Mouse (Mus musculus) stomach, postnatal 0 days (tissue): ENCODE data around the gene Fam13c. TPM values are rescaled to one million over a fixed set of nuclear protein-coding genes. Genes with fewer than 3 reads are reported as not detected.

Experiments used
- ATAC-seq: fragments of 200-750 bp; cut with Nextera tagmentation; 2 replicates; pipeline ENCODE4 v1.8.0; 2017; ENCODE audit not compliant: low FRiP score, low TSS enrichment
- DNase-seq: peaks from one replicate; pipeline ENCODE4 v3.0.0-alpha.2; 2016; ENCODE audit warnings: low spot score
- H3K27ac ChIP-seq: fragments of 300-500 bp; sonication (generic); replicated peaks from 2 replicates; pipeline ENCODE4 v1.5.1; 2014; ENCODE audit warnings: mild to moderate bottlenecking, control low read depth
- H3K27me3 ChIP-seq: fragments of 300-500 bp; sonication (generic); 2 replicates; pipeline ENCODE4 v1.6.1; 2014; ENCODE audit warnings: low read length; ENCODE audit not compliant: control insufficient read depth, insufficient read depth
- H3K36me3 ChIP-seq: fragments of 300-500 bp; sonication (generic); 2 replicates; pipeline ENCODE4 v1.6.1; 2014; ENCODE audit warnings: low read length, mixed read lengths; ENCODE audit not compliant: control insufficient read depth, insufficient read depth
- H3K4me1 ChIP-seq: fragments of 300-500 bp; sonication (generic); replicated peaks from 2 replicates; pipeline ENCODE4 v1.6.1; 2014; ENCODE audit warnings: antibody characterized with exemption; ENCODE audit not compliant: control insufficient read depth, insufficient read depth
- H3K4me2 ChIP-seq: fragments of 300-500 bp; sonication (generic); replicated peaks from 2 replicates; pipeline ENCODE4 v1.6.1; 2014; ENCODE audit warnings: low read depth, mild to moderate bottlenecking, control low read depth, moderate library complexity
- H3K4me3 ChIP-seq: fragments of 300-500 bp; sonication (generic); 2 replicates; pipeline ENCODE4 v1.5.1; 2014; ENCODE audit warnings: low read depth, low read length, control low read depth
- H3K9ac ChIP-seq: fragments of 300-500 bp; sonication (generic); 2 replicates; pipeline ENCODE4 v1.6.1; 2014; ENCODE audit warnings: mild to moderate bottlenecking, low read length, control low read depth, mixed read lengths
- H3K9me3 ChIP-seq: fragments of 300-500 bp; sonication (generic); 2 replicates; pipeline ENCODE4 v1.6.1; 2016; ENCODE audit warnings: low read length; ENCODE audit not compliant: control insufficient read depth
- CTCF ChIP-seq: IDR thresholded peaks from 2 replicates; pipeline ENCODE4 v1.5.1; 2016; ENCODE audit warnings: antibody characterized with exemption, low read depth, mild to moderate bottlenecking, moderate library complexity
- EP300 ChIP-seq: optimal IDR thresholded peaks from 2 replicates; pipeline ENCODE3; 2016; ENCODE audit warnings: antibody characterized with exemption
- WGBS: fragments of 180-500 bp; shearing (Covaris S2); extraction: QIAGEN DNeasy Blood & Tissue Kit; methylation state at CpG from one replicate; pipeline ENCODE4 v1.1.7; 2014; 5-methylcytosine and 5-hydroxymethylcytosine counted together
- polyA plus RNA-seq: library from polyadenylated mRNA; unstranded; fragments of >200 nt; fragmentation: Nextera tagmentation; extraction: Ambion mirVana; gene quantifications from 2 replicates; pipeline ENCODE4 v1.2.1, GENCODE M21; 2015

Gene Fam13c
- polyA plus RNA-seq, 1 experiment from 2014 or later: 5.4 TPM

DNA sequence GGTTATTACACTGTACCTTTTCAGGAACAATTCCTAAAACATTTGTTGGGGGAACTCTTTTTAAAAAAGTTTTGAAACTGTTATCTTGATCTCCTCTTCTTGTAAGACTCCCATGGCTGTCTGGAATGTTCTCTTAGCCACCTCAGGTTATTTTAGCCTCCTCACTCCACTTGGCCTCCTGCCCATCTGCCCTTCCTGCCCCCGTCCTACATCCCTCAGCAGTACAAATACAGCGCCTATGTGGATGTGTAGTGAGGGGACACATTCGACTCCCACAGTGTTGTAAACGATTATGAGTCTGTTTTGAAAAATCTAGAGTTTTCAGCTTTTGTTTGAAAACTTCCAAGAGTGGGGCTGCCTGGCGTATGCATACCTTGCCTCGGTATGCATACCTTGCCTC, 43.5 kb downstream of the Fam13c start:
- Histone ChIP-seq H3K36me3 (no peaks in the 10 kb centered on the region), H3K9ac (no peak overlapping the region), H3K4me2 (no peak overlapping the region), H3K27me3 (no peaks in the 10 kb centered on the region), H3K4me3 (no peak overlapping the region), H3K4me1 (no peaks in the 10 kb centered on the region), H3K27ac (no peak overlapping the region), H3K9me3 (no peaks in the 10 kb centered on the region)
- DNase-seq (no peak), ATAC-seq (no peak)
- 68% methylated on average over 6 of the region's 6 CpGs for WGBS
- TF ChIP-seq CTCF (no peak), EP300 (no peak)

- no peak overlapping the region for H3K27ac ChIP-seq
- H3K9ac ChIP-seq: no peak overlapping the region
- TF ChIP-seq EP300 (no peak), CTCF (no peak)
- ATAC-seq (no peak), DNase-seq (no peak)
- no peaks in the 10 kb centered on the region for H3K9me3 ChIP-seq
- no peak overlapping the region for H3K4me2 ChIP-seq
- no peaks in the 10 kb centered on the region for H3K36me3 ChIP-seq
- H3K27me3 ChIP-seq: no peaks in the 10 kb centered on the region
- 56% methylated on average over 7 of the region's 7 CpGs for WGBS
- H3K4me3 ChIP-seq: no peak overlapping the region
- H3K4me1 ChIP-seq: no peaks in the 10 kb centered on the region
Observed at GRCm38 (mm10) chr10:70484568-70485286, 44.4 kb downstream of the Fam13c start.

DNA sequence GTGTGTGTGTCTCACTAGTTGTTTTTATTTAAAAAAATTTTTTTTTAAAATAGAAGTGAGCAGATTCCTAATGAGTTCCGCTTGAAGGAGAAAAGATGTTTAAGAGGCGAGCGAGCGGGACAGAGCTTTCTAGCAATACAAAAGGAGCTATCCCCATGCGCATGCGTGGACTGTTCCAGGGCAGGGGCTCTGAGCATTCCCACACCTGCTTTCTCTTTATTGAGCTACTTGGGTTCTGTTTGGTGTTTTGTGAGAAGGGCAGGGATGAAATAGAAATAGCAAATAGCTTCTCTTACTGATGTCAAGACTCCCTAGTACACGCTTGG, 45.0 kb downstream of the Fam13c start:
- Histone ChIP-seq H3K4me2 (no peak overlapping the region), H3K4me1 (no peaks in the 10 kb centered on the region), H3K9me3 (no peaks in the 10 kb centered on the region), H3K4me3 (no peak overlapping the region), H3K27ac (no peak overlapping the region), H3K36me3 (no peaks in the 10 kb centered on the region), H3K9ac (no peak overlapping the region), H3K27me3 (no peaks in the 10 kb centered on the region)
- TF ChIP-seq EP300 (no peak), CTCF (no peak)
- ATAC-seq (no peak), DNase-seq (no peak)
- WGBS: 66% methylated on average over 7 of the region's 7 CpGs

- no peaks in the 10 kb centered on the region for H3K36me3 ChIP-seq
- no peaks in the 10 kb centered on the region for H3K9me3 ChIP-seq
- no peak overlapping the region for H3K4me2 ChIP-seq
- H3K4me1 ChIP-seq: no peaks in the 10 kb centered on the region
- H3K4me3 ChIP-seq: no peak overlapping the region
- ATAC-seq (no peak), DNase-seq (no peak)
- H3K27ac ChIP-seq: no peak overlapping the region
- no peaks in the 10 kb centered on the region for H3K27me3 ChIP-seq
- 87% methylated on average over 6 of the region's 6 CpGs for WGBS
- H3K9ac ChIP-seq: no peak overlapping the region
- TF ChIP-seq EP300 (no peak), CTCF (no peak)
Observed at GRCm38 (mm10) chr10:70486651-70487050, 46.4 kb downstream of the Fam13c start.

DNA sequence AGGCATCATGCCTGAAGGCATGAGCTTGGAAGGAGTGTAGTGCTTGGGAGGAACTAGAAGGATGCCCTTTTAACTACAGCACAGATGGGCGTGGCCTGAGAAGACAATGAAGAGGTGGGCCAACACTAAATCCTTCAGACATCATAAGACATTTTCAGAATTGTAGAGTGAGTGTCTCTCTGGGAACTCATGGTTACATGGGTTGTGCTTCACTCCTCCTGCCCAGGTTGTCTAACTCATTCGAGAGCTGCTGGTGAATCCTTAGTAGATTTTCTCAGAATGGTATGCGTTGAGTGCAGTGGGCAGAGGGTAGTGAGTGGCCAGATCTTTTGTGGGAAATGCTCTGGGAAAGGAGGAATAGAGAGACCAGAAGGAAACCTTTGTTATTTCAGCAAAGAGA, 53.6 kb downstream of the Fam13c start:
- Histone ChIP-seq H3K36me3 (no peaks in the 10 kb centered on the region), H3K9me3 (no peaks in the 10 kb centered on the region), H3K27me3 (no peaks in the 10 kb centered on the region), H3K27ac (no peak overlapping the region), H3K9ac (no peak overlapping the region), H3K4me1 (0 out of 2 replicates have a peak, but pooled peaks cover 3% of the 10 kb centered on the region), H3K4me3 (no peak overlapping the region), H3K4me2 (no peak overlapping the region)
- WGBS: 79% methylated on average over 3 of the region's 3 CpGs
- ATAC-seq: no peak
- DNase-seq: no peak
- no peak for TF ChIP-seq CTCF
- TF ChIP-seq EP300: no peak

DNA sequence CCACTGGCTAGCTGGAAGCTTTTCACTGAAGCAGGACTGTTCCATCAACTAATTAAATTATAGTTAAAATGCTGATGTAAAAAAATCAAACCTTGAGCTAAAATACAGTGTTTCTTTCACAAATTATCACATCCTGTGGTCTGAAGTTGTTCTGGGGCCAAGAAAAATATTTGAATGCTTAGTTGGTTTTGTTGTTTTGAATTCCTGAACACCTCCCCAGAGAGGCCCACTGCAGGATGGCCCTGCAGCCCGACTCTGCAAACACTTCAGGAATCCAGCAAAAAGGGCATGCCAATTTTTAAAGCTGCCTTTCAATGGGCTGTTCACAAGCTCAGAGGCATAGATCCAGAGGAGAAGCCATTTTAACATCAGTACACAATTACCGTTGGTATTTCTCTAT, 54.2 kb downstream of the Fam13c start:
- TF ChIP-seq CTCF (no peak), EP300 (no peak)
- Histone ChIP-seq H3K27me3 (no peaks in the 10 kb centered on the region), H3K4me3 (no peak overlapping the region), H3K4me2 (no peak overlapping the region), H3K36me3 (no peaks in the 10 kb centered on the region), H3K4me1 (0 out of 2 replicates have a peak, but pooled peaks cover 3% of the 10 kb centered on the region), H3K9ac (no peak overlapping the region), H3K27ac (no peak overlapping the region), H3K9me3 (no peaks in the 10 kb centered on the region)
- WGBS: 37% methylated on average over 2 of the region's 2 CpGs
- ATAC-seq (no peak), DNase-seq (no peak)
